Mouse (Mus musculus): ENCODE measurements around the gene Ccdc9.
A peak's percentile ranks its signal among the peaks of the same experiment; 100 is the strongest.
"Not testable (repeated sequence)": the region's sequence is repeated elsewhere in the genome, so short reads cannot be mapped to it uniquely, and the experiment has no call there.

Gene Ccdc9

GRCm38 (mm10) chr7:16308555-16309317 is 22.1 kb upstream of the Ccdc9 start:
- DNase-seq (ENCODE audit: low spot score in 2 of 2) = peak in 1 of 2 experiments; percentile 30

- not testable (repeated sequence) for DNase-seq (ENCODE audit: low spot score in 2 of 2)
Measured at GRCm38 (mm10) chr7:16308093-16308492, 21.5 kb upstream of the Ccdc9 start, which contains the start of gene Bbc3. Bbc3 (plus strand) TSS chr7:16308393.

- DNase-seq (ENCODE audit: low spot score in 2 of 2) = not testable (repeated sequence)
Measured at GRCm38 (mm10) chr7:16307141-16307540, 20.5 kb upstream of the Ccdc9 start.

- DNase-seq (ENCODE audit: low spot score in 2 of 2) = peak; percentile 53 to 78
Measured at GRCm38 (mm10) chr7:16299419-16300035, 12.9 kb upstream of the Ccdc9 start.

DNA sequence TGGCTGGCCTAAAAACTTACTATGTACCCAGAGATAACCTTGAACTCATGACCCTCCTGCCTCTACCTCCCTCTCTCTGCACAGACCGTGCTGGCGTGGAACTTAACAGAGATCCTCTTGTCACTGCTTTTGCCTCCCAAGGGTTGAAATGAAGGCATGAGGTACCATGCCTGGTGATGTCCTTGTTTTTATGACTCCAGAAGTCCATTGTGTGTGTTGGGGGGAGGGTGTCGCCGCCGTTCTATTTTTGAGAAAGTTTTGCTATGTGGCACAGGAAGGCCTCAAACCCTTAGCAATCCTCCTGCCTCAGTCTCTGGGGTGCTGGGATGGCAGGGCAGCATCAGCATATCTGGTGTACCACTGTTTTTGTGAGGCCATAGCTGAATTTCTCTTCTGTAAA is 12.3 kb upstream of the Ccdc9 start:
- no peak for DNase-seq (ENCODE audit: low spot score in 2 of 2)

DNA sequence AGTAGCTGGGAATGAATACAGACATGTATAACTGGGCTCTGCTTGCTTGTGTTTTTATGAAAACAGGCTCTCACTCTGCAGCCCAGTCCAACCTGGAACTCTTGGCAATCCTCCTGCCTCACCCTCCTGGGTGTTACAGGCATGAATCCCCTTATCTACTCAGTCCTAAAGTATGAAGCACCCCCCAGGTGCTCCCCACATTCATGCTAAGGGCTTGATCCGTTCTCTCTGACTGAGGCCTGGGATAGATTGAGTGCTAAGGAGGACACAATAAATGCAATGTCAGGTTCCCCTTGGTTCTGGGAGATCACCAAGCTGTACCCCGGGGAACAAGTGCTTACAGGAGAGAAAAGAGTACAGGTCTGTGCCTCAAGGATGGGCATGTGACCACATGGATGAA is 11.0 kb upstream of the Ccdc9 start:
- no peak for DNase-seq (ENCODE audit: low spot score in 2 of 2)

DNA sequence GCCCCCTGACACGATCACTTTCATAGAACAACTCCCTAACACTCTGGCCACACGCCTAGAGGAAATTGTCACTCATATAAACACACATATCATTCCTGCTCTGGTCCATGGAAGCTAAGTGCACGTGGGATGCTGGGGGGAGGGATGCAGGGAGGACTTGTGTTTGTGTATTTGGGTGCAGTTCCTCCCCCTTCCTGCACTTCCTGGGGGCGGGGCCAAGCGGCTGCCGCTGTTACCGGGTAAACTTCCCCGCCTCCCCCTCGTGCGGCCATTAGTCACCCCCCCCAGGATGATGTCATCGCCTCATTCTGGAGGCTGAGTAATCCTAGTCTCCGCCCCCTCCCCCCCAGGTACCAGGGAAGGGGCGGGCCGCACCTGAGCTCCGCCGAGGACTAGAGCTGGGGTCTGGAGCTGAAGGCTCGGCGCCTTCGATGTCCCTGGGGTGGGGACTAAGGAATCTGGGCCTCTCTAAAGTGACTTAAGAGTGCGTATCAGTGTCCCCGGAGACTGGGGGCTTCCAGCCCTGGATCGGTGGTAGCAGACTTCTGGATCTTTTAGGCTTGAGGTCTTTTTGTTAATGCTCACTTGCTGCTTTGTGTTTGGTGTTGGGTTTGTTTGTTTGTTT is 10.3 kb upstream of the Ccdc9 start:
- DNase-seq (ENCODE audit: low spot score in 2 of 2) = peak; percentile 76 to 93

- DNase-seq (ENCODE audit: low spot score in 2 of 2) = peak in 1 of 2 experiments; percentile 29
Measured at GRCm38 (mm10) chr7:16296146-16296545, 9.6 kb upstream of the Ccdc9 start.

DNA sequence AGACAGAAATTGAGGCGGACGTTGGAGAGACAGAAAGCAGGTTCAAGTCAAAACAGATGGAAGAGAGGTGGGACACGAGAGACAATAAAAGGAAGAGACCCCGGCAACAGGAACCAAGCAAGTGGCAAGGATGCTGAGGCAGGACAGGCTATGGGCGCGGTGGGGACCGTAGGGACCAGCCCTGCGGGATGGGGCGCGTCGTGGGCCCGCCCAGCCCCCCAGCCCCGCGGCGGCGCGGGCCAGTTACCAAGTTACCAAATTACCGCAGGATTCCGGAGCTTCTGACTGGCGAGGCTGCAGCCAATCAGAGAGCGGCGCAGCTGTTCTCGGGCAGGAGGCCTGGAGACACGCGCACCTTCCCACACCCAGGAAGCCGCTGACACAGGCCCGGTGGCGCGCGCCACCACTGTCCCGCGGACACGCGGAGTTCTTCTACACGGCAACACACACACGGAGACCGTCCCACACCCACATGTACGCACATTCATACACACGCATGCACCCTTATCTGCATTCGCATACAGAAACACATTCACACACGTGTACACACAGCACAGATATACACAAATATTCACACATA is 8.8 kb upstream of the Ccdc9 start:
- DNase-seq (ENCODE audit: low spot score in 2 of 2) = peak; percentile 74 to 83

DNA sequence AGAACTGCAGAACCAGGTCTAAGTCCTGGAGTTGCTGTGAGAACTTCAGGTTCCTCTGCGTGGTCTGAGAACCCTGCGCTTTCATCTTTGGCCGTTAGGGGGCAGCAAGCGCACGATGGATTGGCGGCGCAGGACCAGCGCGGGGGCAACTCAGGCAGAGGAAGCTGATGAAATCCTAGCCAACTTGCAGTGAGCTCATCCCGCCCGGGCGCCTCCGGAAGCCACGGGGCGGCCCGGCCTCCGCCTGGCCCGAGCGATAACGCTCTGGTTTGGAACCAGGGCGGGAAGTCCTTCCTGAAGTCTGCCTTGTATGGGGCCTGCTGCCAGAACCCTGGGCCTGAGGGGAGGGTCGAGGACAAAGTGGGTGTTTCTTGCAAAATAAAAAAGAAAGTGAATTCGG is 8.2 kb upstream of the Ccdc9 start:
- peak; percentile 96 to 97 for DNase-seq (ENCODE audit: low spot score in 2 of 2)

DNA sequence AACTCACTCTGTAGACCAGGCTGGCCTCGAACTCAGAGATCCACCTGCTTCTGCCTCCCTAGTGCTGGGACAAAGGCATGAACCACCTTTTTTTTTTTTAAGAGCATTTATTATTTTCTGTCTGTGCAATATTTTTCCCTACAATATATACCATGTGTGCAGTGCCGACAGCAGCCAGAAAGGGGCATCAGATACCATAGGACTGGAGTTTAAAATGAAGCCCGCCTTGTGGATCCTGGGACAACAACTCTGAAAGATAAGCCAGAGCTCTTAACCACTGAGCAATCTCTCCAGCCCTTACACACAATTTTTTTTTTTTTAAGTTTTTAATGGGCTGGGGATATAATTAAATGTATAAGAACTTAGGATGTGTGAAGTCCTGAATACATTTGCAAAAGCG is 7.8 kb upstream of the Ccdc9 start:
- DNase-seq (ENCODE audit: low spot score in 2 of 2) = peak; percentile 39 to 80

DNA sequence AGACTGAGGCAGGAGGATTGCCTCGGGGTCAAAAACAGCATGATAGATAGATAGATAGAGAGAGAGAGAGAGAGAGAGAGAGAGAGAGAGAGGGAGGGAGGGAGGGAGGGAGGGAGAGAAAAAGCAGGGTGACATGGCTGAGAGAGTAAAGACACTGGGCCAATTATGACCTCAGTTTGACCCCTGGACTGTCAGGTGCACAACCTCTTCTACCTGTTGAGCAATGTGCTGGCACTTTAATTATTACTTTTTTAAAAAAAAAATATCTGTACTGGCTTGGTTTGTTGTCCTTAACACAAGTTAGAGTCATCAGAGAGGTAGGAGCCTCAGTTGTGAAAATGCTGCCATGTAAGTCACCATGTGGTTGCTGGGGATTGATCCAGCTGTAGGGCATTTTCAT is 1.2 kb upstream of the Ccdc9 start:
- no peak for DNase-seq (ENCODE audit: low spot score in 2 of 2)

GRCm38 (mm10) chr7:16287016-16287415 is 421 bp upstream of the Ccdc9 start:
- no peak for DNase-seq (ENCODE audit: low spot score in 2 of 2)

GRCm38 (mm10) chr7:16285450-16286025 is 1.1 kb downstream of the Ccdc9 start:
- DNase-seq (ENCODE audit: low spot score in 2 of 2) = peak in 1 of 2 experiments; percentile 81

- no peak for DNase-seq (ENCODE audit: low spot score in 2 of 2)
Measured at GRCm38 (mm10) chr7:16284904-16285303, 1.7 kb downstream of the Ccdc9 start.

- DNase-seq (ENCODE audit: low spot score in 2 of 2) = no peak
Measured at GRCm38 (mm10) chr7:16284001-16284400, 2.6 kb downstream of the Ccdc9 start.

- no peak for DNase-seq (ENCODE audit: low spot score in 2 of 2)
Measured at GRCm38 (mm10) chr7:16282334-16282733, 4.3 kb downstream of the Ccdc9 start.

GRCm38 (mm10) chr7:16280721-16281120 is 5.9 kb downstream of the Ccdc9 start:
- DNase-seq (ENCODE audit: low spot score in 2 of 2) = no peak

DNA sequence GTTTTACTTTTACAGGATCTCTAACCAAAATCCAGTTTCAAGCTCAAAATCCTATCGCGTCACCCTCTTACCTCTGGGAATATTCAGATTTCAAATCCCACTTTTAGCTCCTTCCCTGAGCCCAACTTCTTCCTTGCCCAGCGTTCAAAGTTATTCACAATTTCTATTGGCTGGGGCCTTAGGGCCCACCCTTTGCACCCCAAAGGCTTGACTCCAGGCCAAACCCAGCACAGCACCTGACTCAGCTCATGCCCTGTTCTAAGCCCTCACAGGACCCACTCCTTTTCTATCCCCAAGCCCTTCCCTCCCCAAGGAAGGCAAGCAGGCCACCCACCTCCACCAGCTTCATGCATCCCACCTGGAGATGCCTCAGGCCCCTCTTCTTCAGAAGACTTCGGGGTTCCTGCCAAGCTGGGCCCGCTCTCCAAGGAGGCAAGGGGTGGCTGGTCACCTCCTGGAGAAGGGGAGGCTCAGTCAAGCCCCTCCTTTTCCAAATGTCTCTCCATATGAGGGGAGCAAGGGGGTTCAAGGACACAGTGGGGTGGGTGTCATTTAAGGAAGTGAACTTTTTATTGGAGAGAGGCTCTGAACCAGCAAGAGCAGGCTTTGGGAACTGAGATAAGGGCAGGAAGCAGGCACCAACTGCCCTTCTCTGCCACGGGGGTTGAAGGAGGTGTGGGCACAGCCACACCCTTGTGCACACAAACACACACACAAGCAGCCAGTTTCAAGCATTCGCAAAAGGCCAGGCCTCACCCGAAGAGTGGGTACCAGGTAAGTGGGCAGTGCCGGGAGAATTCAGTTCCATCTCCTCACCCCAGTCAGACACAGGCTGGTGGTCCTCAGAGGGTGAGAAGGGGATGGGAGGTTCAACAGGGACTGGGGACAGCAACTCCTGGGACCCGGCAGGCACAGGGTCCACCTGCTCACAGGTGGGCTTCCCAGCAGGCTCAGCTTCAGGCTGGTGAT is 11.4 kb downstream of the Ccdc9 start:
- DNase-seq (ENCODE audit: low spot score in 2 of 2) = peak; percentile 53 to 57

- peak; percentile 86 to 88 for DNase-seq (ENCODE audit: low spot score in 2 of 2)
Measured at GRCm38 (mm10) chr7:16273766-16274140, 12.8 kb downstream of the Ccdc9 start.
